Mouse (Mus musculus): Measurements from ENCODE around the gene Pah. TPM values are rescaled to one million over a fixed set of nuclear protein-coding genes. Genes with fewer than 3 reads are reported as not detected.

Gene Pah
- total and polyA plus RNA-seq, 2 experiments from 2014 or later, result not detected

DNA sequence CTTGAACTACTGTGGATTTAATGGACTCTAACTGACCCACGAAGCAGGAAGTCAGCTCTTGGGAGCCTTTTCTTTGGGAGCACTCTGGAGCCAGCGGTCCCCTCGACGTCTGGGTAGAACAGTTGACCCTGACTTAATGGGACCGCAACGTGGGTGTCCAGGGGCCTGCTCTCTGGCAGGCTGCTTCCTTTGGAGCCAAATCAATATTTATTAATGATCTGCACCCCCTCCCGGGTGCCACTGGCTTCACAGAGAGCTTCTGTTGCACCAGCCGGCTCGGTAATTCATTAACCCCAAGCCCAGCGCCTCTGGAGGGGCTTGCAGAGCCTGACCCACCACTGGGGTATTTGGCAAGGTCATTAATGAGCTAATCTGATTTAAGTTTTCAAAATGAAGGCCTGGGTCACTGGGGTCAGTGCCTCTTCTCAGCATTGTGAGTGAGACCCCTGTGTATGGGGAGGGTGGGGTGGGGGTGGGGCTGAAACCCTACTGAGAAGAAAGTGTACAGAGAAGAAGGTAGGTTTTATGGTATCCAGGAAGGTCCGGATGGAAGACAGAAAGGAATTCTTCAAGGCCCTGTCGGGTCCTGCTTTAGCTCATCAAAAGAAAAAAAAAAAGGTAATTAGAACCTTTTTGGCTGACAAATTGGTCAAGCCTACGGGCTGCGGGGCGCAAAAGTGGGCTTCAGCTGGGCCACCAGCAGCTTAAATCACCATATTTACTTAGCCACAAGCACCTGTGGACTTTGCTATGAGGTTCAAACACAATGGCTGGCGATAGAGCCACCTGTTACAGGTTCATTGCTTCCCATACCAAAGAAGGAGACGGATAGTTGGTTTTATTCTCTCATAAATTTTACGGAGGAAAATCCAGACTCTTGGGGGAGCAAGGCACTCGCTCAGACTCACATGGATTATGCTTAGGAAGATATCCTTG lies 25.0 kb downstream of the Pah start:
- no peak for TF ChIP-seq EP300 (IDR thresholded peaks at IDR 0.05; ENCODE audit: low read depth)
- no peak for TF ChIP-seq CTCF (IDR thresholded peaks at IDR 0.05; ENCODE audit: low read depth)
- no peak for ATAC-seq (ENCODE audit: insufficient read depth, low read depth)

GRCm38 (mm10) chr10:87552726-87553125 lies 31.1 kb downstream of the Pah start:
- peak; percentile 95 for TF ChIP-seq CTCF (IDR thresholded peaks at IDR 0.05; ENCODE audit: low read depth)
- no peak for TF ChIP-seq EP300 (IDR thresholded peaks at IDR 0.05; ENCODE audit: low read depth)
- Histone ChIP-seq H3K36me3 (replicated peaks; ENCODE audit: control insufficient read depth, insufficient read depth, low read length) (no peaks in the 10 kb centered on the region), H3K27ac (ENCODE audit: low read depth) (no peak overlapping the region), H3K4me3 (ENCODE audit: low read depth, low read length) (no peak overlapping the region), H3K9me3 (replicated peaks; ENCODE audit: control insufficient read depth, low read length) (no peaks in the 10 kb centered on the region), H3K27me3 (ENCODE audit: control insufficient read depth, insufficient read depth, low read length) (0 out of 2 replicates have a peak, but pooled peaks cover 3% of the 10 kb centered on the region), H3K9ac (replicated peaks; ENCODE audit: low read depth, low read length) (no peak overlapping the region), H3K4me1 (ENCODE audit: control insufficient read depth, insufficient read depth) (no peaks in the 10 kb centered on the region), H3K4me2 (ENCODE audit: low read depth, low read length) (peak overlapping the region; percentile 30; the same call in 1 of the 2 replicates)
- 30% methylated on average over 8 of the region's 8 CpGs for WGBS
- ATAC-seq (ENCODE audit: insufficient read depth, low read depth) (no peak; the same call in 1 of the 2 replicates), DNase-seq (ENCODE audit: low spot score) (peak; percentile 43)

More for the DNA sequence above, 25.0 kb downstream of the Pah start:
- 70% methylated on average over 19 of the region's 19 CpGs for WGBS
- H3K36me3 ChIP-seq (replicated peaks; ENCODE audit: control insufficient read depth, insufficient read depth, low read length), result no peaks in the 10 kb centered on the region
- DNase-seq (ENCODE audit: low spot score), result no peak
- no peak overlapping the region for H3K9ac ChIP-seq (replicated peaks; ENCODE audit: low read depth, low read length)
- H3K9me3 ChIP-seq (replicated peaks; ENCODE audit: control insufficient read depth, low read length), result no peaks in the 10 kb centered on the region
- no peak overlapping the region for H3K27ac ChIP-seq (ENCODE audit: low read depth)
- H3K27me3 ChIP-seq (ENCODE audit: control insufficient read depth, insufficient read depth, low read length), result 0 out of 2 replicates have a peak, but pooled peaks cover 3% of the 10 kb centered on the region
- no peaks in the 10 kb centered on the region for H3K4me1 ChIP-seq (ENCODE audit: control insufficient read depth, insufficient read depth)
- H3K4me3 ChIP-seq (ENCODE audit: low read depth, low read length), result no peak overlapping the region
- no peak overlapping the region for H3K4me2 ChIP-seq (ENCODE audit: low read depth, low read length)

DNA sequence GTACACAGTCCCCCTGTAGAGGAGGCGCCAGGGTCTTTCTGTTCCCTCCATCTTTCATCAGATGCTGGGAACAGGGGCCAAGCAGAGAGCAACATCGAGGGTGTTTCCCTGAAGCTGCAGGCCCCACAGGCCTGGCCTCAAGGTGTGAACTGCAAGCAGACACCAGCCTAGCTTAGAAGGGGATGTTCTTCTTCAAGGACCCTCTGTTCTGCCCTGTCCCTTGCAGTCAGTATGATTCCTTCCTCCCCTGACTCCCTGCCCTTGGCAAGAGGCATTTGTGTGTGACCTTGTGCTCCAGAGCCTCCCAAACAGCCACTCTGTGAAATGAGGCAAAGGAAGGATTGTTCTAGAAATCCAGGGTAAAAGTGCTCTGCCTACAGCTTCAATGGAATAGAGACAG lies 34.8 kb downstream of the Pah start:
- WGBS, result 50% methylated on average over 2 of the region's 2 CpGs
- H3K4me3 ChIP-seq (ENCODE audit: low read depth, low read length), result no peak overlapping the region
- ATAC-seq (ENCODE audit: insufficient read depth, low read depth), result no peak

DNA sequence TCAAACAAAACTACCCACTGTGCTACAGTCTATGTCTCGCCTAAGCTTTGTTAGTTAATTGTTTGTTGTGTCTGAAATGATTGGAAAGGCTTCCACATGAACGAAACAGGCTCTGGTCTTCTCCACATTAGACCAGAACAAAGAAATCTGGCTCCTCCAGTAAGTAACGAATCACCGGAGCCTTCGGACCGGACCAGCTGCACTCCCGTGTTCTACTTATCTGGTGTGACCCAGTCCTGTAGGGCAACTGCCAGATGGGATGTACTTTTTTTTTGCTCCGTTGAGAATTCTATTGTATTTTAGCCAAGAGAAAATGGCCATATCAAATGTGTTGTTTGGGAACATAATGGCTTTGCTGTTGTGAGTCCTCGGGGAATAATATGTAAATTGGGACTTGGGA lies 42.2 kb downstream of the Pah start:
- H3K9ac ChIP-seq (replicated peaks; ENCODE audit: low read depth, low read length), result no peak overlapping the region
- ATAC-seq (ENCODE audit: insufficient read depth, low read depth) (no peak), DNase-seq (ENCODE audit: low spot score) (peak; percentile 20)
- no peak overlapping the region for H3K4me2 ChIP-seq (ENCODE audit: low read depth, low read length)
- no peak overlapping the region for H3K27ac ChIP-seq (ENCODE audit: low read depth)
- no peaks in the 10 kb centered on the region for H3K27me3 ChIP-seq (ENCODE audit: control insufficient read depth, insufficient read depth, low read length)
- no peak overlapping the region for H3K4me3 ChIP-seq (ENCODE audit: low read depth, low read length)
- WGBS, result 59% methylated on average over 9 of the region's 9 CpGs
- H3K36me3 ChIP-seq (replicated peaks; ENCODE audit: control insufficient read depth, insufficient read depth, low read length), result no peaks in the 10 kb centered on the region
- no peaks in the 10 kb centered on the region for H3K4me1 ChIP-seq (ENCODE audit: control insufficient read depth, insufficient read depth)
- H3K9me3 ChIP-seq (replicated peaks; ENCODE audit: control insufficient read depth, low read length), result no peaks in the 10 kb centered on the region
- TF ChIP-seq EP300 (IDR thresholded peaks at IDR 0.05; ENCODE audit: low read depth), result no peak
- TF ChIP-seq CTCF (IDR thresholded peaks at IDR 0.05; ENCODE audit: low read depth), result no peak

More for the DNA sequence above, 34.8 kb downstream of the Pah start:
- Histone ChIP-seq H3K27ac (ENCODE audit: low read depth) (no peak overlapping the region), H3K9me3 (replicated peaks; ENCODE audit: control insufficient read depth, low read length) (no peaks in the 10 kb centered on the region), H3K4me1 (ENCODE audit: control insufficient read depth, insufficient read depth) (no peaks in the 10 kb centered on the region), H3K36me3 (replicated peaks; ENCODE audit: control insufficient read depth, insufficient read depth, low read length) (no peaks in the 10 kb centered on the region), H3K9ac (replicated peaks; ENCODE audit: low read depth, low read length) (no peak overlapping the region), H3K4me2 (ENCODE audit: low read depth, low read length) (no peak overlapping the region), H3K27me3 (ENCODE audit: control insufficient read depth, insufficient read depth, low read length) (no peaks in the 10 kb centered on the region)
- TF ChIP-seq EP300 (IDR thresholded peaks at IDR 0.05; ENCODE audit: low read depth) (no peak), CTCF (IDR thresholded peaks at IDR 0.05; ENCODE audit: low read depth) (no peak)
- no peak for DNase-seq (ENCODE audit: low spot score)

GRCm38 (mm10) chr10:87565712-87566111 lies 44.1 kb downstream of the Pah start:
- no peak overlapping the region for H3K4me2 ChIP-seq (ENCODE audit: low read depth, low read length)
- DNase-seq (ENCODE audit: low spot score), result no peak
- no peak overlapping the region for H3K9ac ChIP-seq (replicated peaks; ENCODE audit: low read depth, low read length)
- WGBS, result 38% methylated on average over 2 of the region's 2 CpGs
- H3K27me3 ChIP-seq (ENCODE audit: control insufficient read depth, insufficient read depth, low read length), result no peaks in the 10 kb centered on the region
- H3K9me3 ChIP-seq (replicated peaks; ENCODE audit: control insufficient read depth, low read length), result no peaks in the 10 kb centered on the region
- no peak overlapping the region for H3K27ac ChIP-seq (ENCODE audit: low read depth)
- ATAC-seq (ENCODE audit: insufficient read depth, low read depth), result no peak
- H3K36me3 ChIP-seq (replicated peaks; ENCODE audit: control insufficient read depth, insufficient read depth, low read length), result no peaks in the 10 kb centered on the region
- no peaks in the 10 kb centered on the region for H3K4me1 ChIP-seq (ENCODE audit: control insufficient read depth, insufficient read depth)
- H3K4me3 ChIP-seq (ENCODE audit: low read depth, low read length), result no peak overlapping the region
- TF ChIP-seq EP300 (IDR thresholded peaks at IDR 0.05; ENCODE audit: low read depth), result no peak
- TF ChIP-seq CTCF (IDR thresholded peaks at IDR 0.05; ENCODE audit: low read depth), result no peak

Measured in heart, postnatal 0 days (tissue).